Mouse (Mus musculus): ENCODE measurements around the gene Ciita. TPM values are rescaled to one million over a fixed set of nuclear protein-coding genes. Genes with fewer than 3 reads are reported as not detected.

The Ciita gene
- polyA plus RNA-seq, 1 experiment from 2014 or later = 0.40 TPM

DNA sequence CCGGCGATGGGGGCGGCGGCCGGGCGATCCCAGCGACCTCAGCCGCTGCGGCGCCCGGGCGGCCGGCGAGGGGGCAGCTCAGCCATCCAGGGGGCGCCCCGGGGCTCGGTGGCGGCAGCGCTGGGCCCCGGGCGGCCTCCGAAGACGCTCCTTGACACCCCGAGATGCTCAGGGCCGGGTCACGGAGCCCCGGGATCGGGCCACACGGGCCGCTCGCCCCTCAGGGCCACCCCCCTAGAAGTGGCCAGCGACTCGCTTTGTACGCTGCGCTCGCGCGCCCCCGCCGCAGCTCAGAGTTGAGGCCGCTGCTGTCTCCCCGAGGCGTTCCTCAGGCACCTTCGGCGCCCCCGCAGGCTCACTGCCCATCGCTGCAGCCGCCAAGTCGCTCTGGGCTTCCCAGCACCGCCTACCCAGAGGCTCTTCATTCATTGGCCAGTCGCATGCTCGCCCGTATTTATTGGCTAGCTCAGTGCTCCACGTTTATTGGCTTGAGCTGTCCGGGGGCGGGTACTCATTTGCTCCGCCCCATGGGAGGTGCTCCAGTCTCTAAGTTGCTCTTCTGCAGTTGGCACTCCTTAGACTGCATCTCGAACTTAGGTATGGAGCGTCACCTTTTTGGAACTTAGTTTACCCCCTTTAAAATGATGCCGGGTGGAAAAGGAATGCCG lies 63.0 kb downstream of the Ciita start, which contains the start of gene Dexi:
Gene Dexi, minus strand, starts transcription at position 357 of the 668 bp plus-strand sequence.
- Histone ChIP-seq H3K4me3 (peak within 1 kb of the TSS; percentile 92), H3K4me1 (peaks cover 54% of the 10 kb centered on the region), H3K9me3 (replicated peaks) (no peaks in the 10 kb centered on the region), H3K36me3 (ENCODE audit: poor library complexity, severe bottlenecking) (no peaks in the 10 kb centered on the region), H3K4me2 (peak within 1 kb of the TSS; percentile 72), H3K27ac (peak within 1 kb of the TSS; percentile 76), H3K27me3 (no peaks in the 10 kb centered on the region), H3K9ac (peak within 1 kb of the TSS; percentile 95)
- peak; percentile 95 for ATAC-seq
- under 1% methylated on average over 50 of the region's 61 CpGs for WGBS

DNA sequence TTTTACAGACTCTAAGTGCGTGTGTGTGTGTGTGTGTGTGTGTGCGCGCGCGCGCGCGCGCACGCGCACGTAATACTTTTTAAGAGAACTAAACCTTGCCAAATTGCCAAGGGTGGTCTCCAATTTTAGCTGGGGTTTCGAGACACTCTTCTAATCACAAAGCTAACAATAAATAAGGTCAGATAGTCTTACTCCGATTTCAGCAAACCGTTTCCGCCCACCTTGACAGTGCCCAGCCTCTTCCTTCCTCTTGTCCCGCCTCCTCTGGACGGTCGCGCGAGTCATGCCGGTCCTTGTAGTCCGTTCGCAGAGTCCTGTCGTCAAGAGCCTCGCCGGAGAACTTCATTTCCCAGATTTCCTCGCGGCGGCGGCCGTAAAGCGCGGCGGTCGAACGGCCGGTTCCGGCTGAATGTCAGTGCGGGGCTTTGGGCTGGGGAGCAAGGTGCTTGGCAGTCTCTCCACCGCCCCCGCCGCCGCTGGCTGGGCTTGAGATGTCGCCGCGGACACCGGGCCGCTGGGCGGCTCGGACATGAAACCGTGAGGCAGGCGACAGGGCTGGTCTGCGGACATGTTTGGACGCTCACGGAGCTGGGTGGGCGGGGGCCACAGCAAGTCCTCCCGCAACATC lies 65.2 kb downstream of the Ciita start, which contains the start of gene Clec16a:
Gene Clec16a, plus strand, starts transcription at position 345 of the 628 bp plus-strand sequence.
- no peaks in the 10 kb centered on the region for H3K36me3 ChIP-seq (ENCODE audit: poor library complexity, severe bottlenecking)
- no peaks in the 10 kb centered on the region for H3K27me3 ChIP-seq
- no peak within 1 kb of the TSS for H3K27ac ChIP-seq
- H3K4me3 ChIP-seq = peak within 1 kb of the TSS; percentile 90
- no peaks in the 10 kb centered on the region for H3K9me3 ChIP-seq (replicated peaks)
- under 1% methylated on average over 58 of the region's 58 CpGs for WGBS
- peaks cover 41% of the 10 kb centered on the region for H3K4me1 ChIP-seq
- peak within 1 kb of the TSS; percentile 73 for H3K4me2 ChIP-seq
- peak within 1 kb of the TSS; percentile 91 for H3K9ac ChIP-seq
- peak; percentile 92 for ATAC-seq

DNA sequence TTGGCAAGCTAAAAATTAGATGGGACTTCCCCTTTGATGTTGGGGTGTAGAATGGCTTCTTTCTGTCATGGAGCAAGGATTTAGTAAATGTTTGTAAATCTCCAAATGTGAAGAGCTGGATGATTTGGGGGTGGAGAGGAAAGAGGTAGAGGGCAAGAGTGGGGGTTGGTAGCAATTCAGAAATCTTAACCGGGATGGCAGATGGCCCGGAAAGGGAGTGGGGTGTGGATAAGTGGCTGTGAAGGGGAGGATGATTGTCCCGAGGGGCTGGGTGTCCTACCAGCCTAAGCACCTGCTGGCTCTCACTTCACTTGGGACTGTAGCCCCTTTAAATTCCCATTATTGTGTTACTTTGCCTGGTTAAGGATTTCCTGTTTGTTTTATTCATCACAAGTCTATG lies 67.0 kb downstream of the Ciita start:
- Histone ChIP-seq H3K4me2 (0 out of 2 replicates have a peak overlapping the region, but pooled peaks have one; percentile 73), H3K4me1 (peaks cover 24% of the 10 kb centered on the region), H3K9ac (no peak overlapping the region), H3K27ac (no peak overlapping the region), H3K27me3 (no peaks in the 10 kb centered on the region), H3K9me3 (replicated peaks) (no peaks in the 10 kb centered on the region), H3K36me3 (ENCODE audit: poor library complexity, severe bottlenecking) (no peaks in the 10 kb centered on the region), H3K4me3 (no peak overlapping the region)
- WGBS = 66% methylated on average over 3 of the region's 3 CpGs
- ATAC-seq = no peak

DNA sequence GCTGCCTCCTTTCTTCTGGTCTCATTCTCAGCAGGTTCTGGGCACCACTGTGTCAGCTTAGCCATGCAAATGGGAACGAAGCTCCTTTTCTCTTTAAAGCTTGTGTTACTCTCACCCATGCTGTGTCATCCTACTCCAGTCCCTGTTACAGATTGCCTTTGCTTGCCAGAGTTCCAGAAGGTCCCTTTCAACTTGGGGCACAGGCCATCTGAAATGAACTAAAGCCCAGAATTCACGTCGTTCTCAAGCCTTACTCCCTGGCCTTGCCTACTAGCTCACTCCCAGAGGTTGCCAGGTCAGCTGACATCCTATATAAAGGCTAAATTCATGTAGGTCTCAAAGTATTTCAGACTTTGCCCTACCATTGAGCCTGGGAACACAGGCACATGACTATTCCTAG lies 69.1 kb downstream of the Ciita start:
- no peaks in the 10 kb centered on the region for H3K9me3 ChIP-seq (replicated peaks)
- H3K9ac ChIP-seq = no peak overlapping the region
- 73% methylated on average over 3 of the region's 3 CpGs for WGBS
- no peak overlapping the region for H3K4me3 ChIP-seq
- H3K4me1 ChIP-seq = peaks cover 20% of the 10 kb centered on the region
- ATAC-seq = no peak
- H3K36me3 ChIP-seq (ENCODE audit: poor library complexity, severe bottlenecking) = no peaks in the 10 kb centered on the region
- H3K27me3 ChIP-seq = no peaks in the 10 kb centered on the region
- no peak overlapping the region for H3K4me2 ChIP-seq
- H3K27ac ChIP-seq = no peak overlapping the region

DNA sequence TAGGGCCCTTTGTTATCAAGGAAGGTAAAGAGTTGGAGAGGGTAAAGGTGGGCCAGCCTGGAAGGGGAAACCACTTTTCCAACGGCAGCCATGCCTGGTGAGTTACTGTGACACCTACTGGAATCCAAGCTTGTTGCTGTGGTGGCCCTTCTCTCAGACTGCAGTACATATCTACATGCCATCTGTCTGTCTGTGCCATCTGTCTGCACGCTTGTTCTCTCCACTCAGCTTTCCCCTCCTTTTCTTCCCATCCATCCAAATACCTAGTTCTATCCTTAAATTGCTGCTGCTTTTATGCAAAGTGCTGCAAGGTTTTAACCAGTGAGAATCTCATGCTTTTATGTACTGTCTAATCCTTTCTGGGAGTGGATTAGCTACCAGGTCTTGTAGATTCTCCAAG lies 69.7 kb downstream of the Ciita start:
- Histone ChIP-seq H3K9me3 (replicated peaks) (no peaks in the 10 kb centered on the region), H3K4me1 (peaks cover 20% of the 10 kb centered on the region), H3K4me2 (no peak overlapping the region), H3K27me3 (no peaks in the 10 kb centered on the region), H3K27ac (no peak overlapping the region), H3K9ac (no peak overlapping the region), H3K36me3 (ENCODE audit: poor library complexity, severe bottlenecking) (no peaks in the 10 kb centered on the region), H3K4me3 (no peak overlapping the region)
- 87% methylated on average over 2 of the region's 2 CpGs for WGBS
- ATAC-seq = no peak

DNA sequence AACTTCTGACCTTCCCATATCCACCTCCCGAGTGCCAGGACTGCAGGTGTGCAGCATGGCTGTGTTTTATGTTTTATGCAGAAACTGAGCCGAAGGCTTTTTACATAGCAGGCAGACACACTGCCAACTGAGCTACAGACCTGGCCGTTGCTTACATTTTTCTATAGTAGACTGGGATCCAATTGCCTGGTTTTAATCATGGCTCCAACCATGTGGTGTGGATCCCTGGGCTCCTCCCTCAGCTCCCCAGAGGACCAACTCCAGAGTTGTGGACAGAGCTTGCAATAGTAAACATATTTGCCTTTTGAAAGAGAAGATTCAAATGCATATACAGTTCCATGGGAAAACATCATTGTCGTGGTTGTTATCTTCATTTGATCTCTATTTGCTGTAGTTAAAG lies 71.7 kb downstream of the Ciita start:
- H3K9ac ChIP-seq = no peak overlapping the region
- peaks cover 11% of the 10 kb centered on the region for H3K4me1 ChIP-seq
- H3K9me3 ChIP-seq (replicated peaks) = no peaks in the 10 kb centered on the region
- H3K36me3 ChIP-seq (ENCODE audit: poor library complexity, severe bottlenecking) = no peaks in the 10 kb centered on the region
- 89% methylated on average over 4 of the region's 4 CpGs for WGBS
- H3K27ac ChIP-seq = no peak overlapping the region
- no peak for ATAC-seq
- H3K27me3 ChIP-seq = no peaks in the 10 kb centered on the region
- H3K4me2 ChIP-seq = no peak overlapping the region
- H3K4me3 ChIP-seq = no peak overlapping the region

DNA sequence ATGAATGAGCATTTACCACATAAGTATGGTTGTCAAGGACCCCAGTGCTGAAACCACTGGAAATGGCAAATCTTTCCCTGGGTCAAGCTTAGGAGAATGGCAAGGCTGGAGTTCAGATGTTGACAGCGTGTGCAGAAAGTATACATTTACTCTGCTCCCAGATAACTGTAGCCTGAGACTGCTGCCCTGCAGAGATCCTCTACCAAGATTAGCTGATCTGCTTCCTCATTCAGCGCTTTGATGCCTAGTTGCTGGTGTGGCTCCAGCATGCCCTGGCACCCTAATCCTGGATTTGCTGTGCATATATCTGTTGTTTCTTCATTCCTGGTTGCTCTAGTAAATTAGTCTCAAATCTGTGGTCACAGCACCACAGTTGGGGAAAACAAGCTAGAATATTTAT lies 74.0 kb downstream of the Ciita start:
- Histone ChIP-seq H3K27me3 (no peaks in the 10 kb centered on the region), H3K4me1 (no peaks in the 10 kb centered on the region), H3K4me2 (no peak overlapping the region), H3K36me3 (ENCODE audit: poor library complexity, severe bottlenecking) (no peaks in the 10 kb centered on the region), H3K4me3 (no peak overlapping the region), H3K9me3 (replicated peaks) (no peaks in the 10 kb centered on the region), H3K27ac (no peak overlapping the region), H3K9ac (no peak overlapping the region)
- no peak for ATAC-seq
- 96% methylated on average over 2 of the region's 2 CpGs for WGBS

DNA sequence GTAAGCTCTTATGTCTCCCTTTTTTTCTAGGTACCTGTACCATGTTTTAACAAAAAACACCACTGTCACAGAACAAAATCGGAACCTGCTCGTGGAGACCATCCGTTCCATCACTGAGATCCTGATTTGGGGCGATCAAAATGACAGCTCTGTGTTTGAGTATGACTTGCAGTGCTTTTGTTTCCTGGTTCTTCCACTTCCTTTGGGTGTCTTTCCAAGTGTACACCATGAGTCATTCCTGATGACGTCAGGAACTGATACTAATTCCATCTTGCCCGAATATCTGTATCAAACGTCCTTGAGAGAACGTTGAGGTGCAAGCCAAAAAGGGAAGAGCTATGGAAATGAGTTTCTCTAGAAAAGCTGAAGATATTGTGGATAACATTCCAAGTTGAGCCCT lies 80.1 kb downstream of the Ciita start:
- Histone ChIP-seq H3K9ac (no peak overlapping the region), H3K4me2 (no peak overlapping the region), H3K4me3 (no peak overlapping the region), H3K27ac (no peak overlapping the region), H3K36me3 (ENCODE audit: poor library complexity, severe bottlenecking) (peaks cover 39% of the 10 kb centered on the region), H3K9me3 (replicated peaks) (no peaks in the 10 kb centered on the region), H3K4me1 (no peaks in the 10 kb centered on the region), H3K27me3 (no peaks in the 10 kb centered on the region)
- no peak for ATAC-seq
- WGBS = 95% methylated on average over 8 of the region's 8 CpGs

DNA sequence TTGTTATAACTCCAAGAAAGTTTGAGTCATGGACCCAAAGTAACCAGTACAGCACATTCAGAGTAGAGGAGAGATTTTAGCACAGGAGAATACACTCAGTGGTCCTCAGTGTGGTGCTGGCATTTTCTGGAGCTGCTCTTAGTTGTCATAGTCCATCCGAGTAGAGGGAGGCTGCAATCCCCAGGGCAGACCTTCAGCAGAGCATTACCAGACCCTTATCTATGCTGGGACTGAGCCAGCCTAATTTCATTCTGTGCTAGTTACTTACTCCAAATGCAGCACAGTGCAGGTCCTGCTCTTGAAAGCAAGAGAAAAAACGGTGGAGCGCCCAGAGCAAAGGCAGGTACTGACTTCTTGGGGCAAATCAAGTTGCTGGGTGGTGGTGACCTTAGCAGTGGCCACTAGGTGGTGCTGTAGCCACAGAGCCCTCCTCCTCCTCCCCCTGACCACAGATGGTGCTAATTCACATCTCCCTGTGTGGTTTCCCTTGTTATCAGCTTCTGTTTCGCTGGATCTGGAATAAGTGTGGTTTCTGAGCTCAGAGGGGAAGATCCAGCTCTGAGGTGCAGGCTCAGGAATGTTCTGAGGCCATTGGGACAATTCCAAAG lies 85.5 kb downstream of the Ciita start:
- H3K4me1 ChIP-seq = 0 out of 2 replicates have a peak, but pooled peaks cover 4% of the 10 kb centered on the region
- H3K9me3 ChIP-seq (replicated peaks) = no peaks in the 10 kb centered on the region
- H3K27ac ChIP-seq = no peak overlapping the region

DNA sequence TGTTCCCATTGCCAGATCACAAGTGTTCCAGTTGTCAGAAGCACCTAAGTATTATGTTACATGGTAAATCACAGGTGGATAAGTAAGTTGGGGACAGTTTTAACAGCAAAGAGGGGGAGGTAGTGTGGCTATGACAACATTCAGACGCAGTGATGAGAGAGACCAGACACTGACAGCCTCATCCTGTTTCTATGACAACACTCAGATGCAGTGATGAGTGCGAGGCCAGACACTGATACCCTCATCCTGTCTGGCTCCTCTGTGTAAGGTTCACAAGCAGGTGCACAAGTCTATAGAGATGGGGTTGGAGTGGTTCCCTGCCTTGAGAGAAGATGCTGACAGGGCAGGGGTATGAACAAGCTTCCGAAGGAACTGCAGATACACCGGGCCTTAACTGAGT lies 87.3 kb downstream of the Ciita start:
- Histone ChIP-seq H3K4me2 (no peak overlapping the region), H3K27me3 (no peaks in the 10 kb centered on the region), H3K36me3 (ENCODE audit: poor library complexity, severe bottlenecking) (peaks cover 64% of the 10 kb centered on the region), H3K9ac (no peak overlapping the region), H3K27ac (no peak overlapping the region), H3K4me3 (no peak overlapping the region), H3K4me1 (0 out of 2 replicates have a peak, but pooled peaks cover 4% of the 10 kb centered on the region), H3K9me3 (replicated peaks) (no peaks in the 10 kb centered on the region)
- ATAC-seq = no peak
- WGBS = 91% methylated on average over 4 of the region's 4 CpGs

More for the DNA sequence above, 85.5 kb downstream of the Ciita start:
- H3K4me3 ChIP-seq = no peak overlapping the region
- peaks cover 63% of the 10 kb centered on the region for H3K36me3 ChIP-seq (ENCODE audit: poor library complexity, severe bottlenecking)
- WGBS = 32% methylated on average over 4 of the region's 4 CpGs
- H3K27me3 ChIP-seq = no peaks in the 10 kb centered on the region
- no peak overlapping the region for H3K9ac ChIP-seq
- no peak overlapping the region for H3K4me2 ChIP-seq
- peak; percentile 77 for ATAC-seq

DNA sequence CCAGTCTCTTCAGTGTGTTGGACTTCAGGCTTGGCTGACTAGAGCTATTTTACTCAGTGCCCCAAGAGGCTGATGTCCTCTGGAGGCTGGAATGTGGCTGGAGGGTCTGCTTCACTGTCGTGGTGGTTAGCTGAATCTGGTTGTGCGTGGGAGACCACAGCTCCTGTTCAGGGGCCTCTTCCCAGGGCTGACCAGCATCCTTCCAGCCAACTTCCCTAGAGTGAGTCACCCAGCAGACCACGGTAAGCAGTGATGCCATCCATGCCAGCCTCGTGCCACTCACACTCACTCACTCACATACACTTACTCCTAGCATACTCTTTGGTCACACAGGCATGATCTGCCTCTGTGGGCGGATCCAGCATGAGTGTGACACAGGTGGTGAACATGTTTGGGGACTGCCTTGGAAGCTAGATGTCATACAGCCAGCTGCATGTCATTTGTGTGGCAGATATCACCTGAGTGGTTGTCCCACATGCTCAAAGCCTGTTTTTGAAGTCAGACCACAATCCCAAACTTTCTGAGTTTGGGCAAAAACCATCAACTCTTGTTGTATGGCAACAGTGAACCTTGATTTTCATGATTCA lies 90.0 kb downstream of the Ciita start:
- no peak for ATAC-seq
- Histone ChIP-seq H3K27ac (no peak overlapping the region), H3K36me3 (ENCODE audit: poor library complexity, severe bottlenecking) (peaks cover 68% of the 10 kb centered on the region), H3K4me2 (no peak overlapping the region), H3K9ac (no peak overlapping the region), H3K4me3 (no peak overlapping the region), H3K9me3 (replicated peaks) (no peaks in the 10 kb centered on the region), H3K4me1 (0 out of 2 replicates have a peak, but pooled peaks cover 4% of the 10 kb centered on the region), H3K27me3 (no peaks in the 10 kb centered on the region)
- 80% methylated on average over 5 of the region's 5 CpGs for WGBS

DNA sequence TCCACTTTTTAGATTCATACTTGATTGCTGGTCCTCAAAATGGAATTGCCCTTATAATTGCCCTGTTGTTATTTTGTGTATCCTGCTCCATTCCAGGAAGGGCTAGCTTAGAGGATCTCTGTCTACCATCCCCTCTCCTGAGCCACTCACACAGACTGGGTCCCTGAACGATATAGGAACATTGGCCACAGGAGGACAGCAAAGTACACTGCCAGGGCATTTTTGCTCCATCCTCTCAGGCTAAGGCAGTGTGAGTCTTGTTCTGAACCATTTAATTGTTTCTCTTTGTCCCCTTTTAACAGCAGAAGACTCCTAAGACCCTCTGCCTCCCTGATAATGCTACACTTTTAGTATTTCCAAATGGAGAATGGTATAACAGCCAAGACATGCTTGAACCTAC lies 90.8 kb downstream of the Ciita start:
- Histone ChIP-seq H3K9ac (no peak overlapping the region), H3K27ac (no peak overlapping the region), H3K4me3 (no peak overlapping the region), H3K4me1 (0 out of 2 replicates have a peak, but pooled peaks cover 2% of the 10 kb centered on the region), H3K4me2 (no peak overlapping the region), H3K36me3 (ENCODE audit: poor library complexity, severe bottlenecking) (peaks cover 68% of the 10 kb centered on the region), H3K27me3 (no peaks in the 10 kb centered on the region), H3K9me3 (replicated peaks) (no peaks in the 10 kb centered on the region)
- 85% methylated on average over 1 of the region's 1 CpGs for WGBS
- no peak for ATAC-seq

Data from forebrain, embryonic 13.5 days (tissue).